Mouse (Mus musculus) cerebellum, adult 2 months (tissue): ENCODE data around the gene Rps2.
A peak's percentile ranks its signal among the peaks of the same experiment; 100 is the strongest.

ENCODE experiments used
- CTCF ChIP-seq: fragments of 200-500 bp; IDR thresholded peaks from 2 replicates; pipeline ENCODE4 v1.5.1; 2011; ENCODE audit warnings: low read depth, mild to moderate bottlenecking, control low read depth, low read length, moderate library complexity, borderline replicate concordance; ENCODE audit not compliant: insufficient read depth
- POLR2A ChIP-seq: fragments of 200-500 bp; IDR thresholded peaks from 2 replicates; pipeline ENCODE4 v1.6.1; 2011; ENCODE audit warnings: low read length, control low read depth, borderline replicate concordance; ENCODE audit not compliant: insufficient read depth

- TF ChIP-seq CTCF (peak; percentile 92), POLR2A (peak; percentile 96)
Measured at GRCm38 (mm10) chr17:24724184-24724583, 6.3 kb downstream of the Rps2 start, which contains the start of gene Ndufb10.
